Mouse (Mus musculus) Patski (cell line): ENCODE results near the gene Rilp. TPM values are rescaled to one million over a fixed set of nuclear protein-coding genes. Genes with fewer than 3 reads are reported as not detected.

Source experiments
- ATAC-seq: fragments of 100-300 bp; one replicate; pipeline ENCODE4 v1.8.0; 2021
- CTCF ChIA-PET: fragments of 350-600 bp; sonication (Branson Sonifier 250); formaldehyde crosslinking; loops from one replicate; lab custom pipeline; 2022; ENCODE audit warnings: inconsistent platforms; lab: Charles Lee
- POLR2A ChIA-PET: fragments of 350-600 bp; sonication (Branson Sonifier 250); formaldehyde crosslinking; loops from one replicate; lab custom pipeline; 2022; ENCODE audit warnings: antibody characterized with exemption, inconsistent platforms; lab: Charles Lee
- DNase-seq: peaks from one replicate; pipeline ENCODE4 v3.0.0-alpha.2; 2011; ENCODE audit warnings: low read depth, low spot score
- H3K27me3 ChIP-seq: fragments of 371-371 bp; one replicate; pipeline ENCODE4 v1.5.1; 2021
- CTCF ChIP-seq: fragments of 100-300 bp; IDR thresholded peaks from one replicate; pipeline ENCODE4 v1.5.1; 2021
- in situ Hi-C: fragments of 300-500 bp; cut with MboI; formaldehyde crosslinking; loops from 3 replicates; pipeline ENCODE4 v1.11.1; 2018; ENCODE audit warnings: low pct_unique_long_range_greater_than_20kb, mixed read lengths
- polyA plus RNA-seq: library from polyadenylated mRNA; unstranded; gene quantifications from one replicate; pipeline ENCODE4 v1.2.3, GENCODE M21; 2021

Gene Rilp
- polyA plus RNA-seq, 1 experiment from 2014 or later: 1.4 TPM

- DNase-seq (no peak), ATAC-seq (no peak)
- no peaks in the 10 kb centered on the region for H3K27me3 ChIP-seq
- ChIA-PET POLR2A (no interaction called here), CTCF (no interaction called here)
- in situ Hi-C loops: no loop called here
- TF ChIP-seq CTCF: no peak
Observed at GRCm38 (mm10) chr11:75537025-75537414, 27.1 kb downstream of the Rilp start.

- no peaks in the 10 kb centered on the region for H3K27me3 ChIP-seq
- POLR2A ChIA-PET: no interaction called here
- no peak for DNase-seq
- in situ Hi-C loops: no loop called here
- CTCF ChIA-PET: no interaction called here
- no peak for ATAC-seq
- TF ChIP-seq CTCF: no peak
Observed at GRCm38 (mm10) chr11:75537491-75538183, 27.7 kb downstream of the Rilp start.

- no peak for TF ChIP-seq CTCF
- DNase-seq: no peak
- no peak for ATAC-seq
- in situ Hi-C loops: no loop called here
- H3K27me3 ChIP-seq: no peaks in the 10 kb centered on the region
- CTCF ChIA-PET: no interaction called here
- POLR2A ChIA-PET: no interaction called here
Observed at GRCm38 (mm10) chr11:75538184-75538969, 28.5 kb downstream of the Rilp start.

GRCm38 (mm10) chr11:75538970-75539299 is 29.0 kb downstream of the Rilp start:
- no peak for DNase-seq
- ChIA-PET CTCF (no interaction called here), POLR2A (no interaction called here)
- no peak for TF ChIP-seq CTCF
- in situ Hi-C loops: no loop called here
- no peak for ATAC-seq
- no peaks in the 10 kb centered on the region for H3K27me3 ChIP-seq

DNA sequence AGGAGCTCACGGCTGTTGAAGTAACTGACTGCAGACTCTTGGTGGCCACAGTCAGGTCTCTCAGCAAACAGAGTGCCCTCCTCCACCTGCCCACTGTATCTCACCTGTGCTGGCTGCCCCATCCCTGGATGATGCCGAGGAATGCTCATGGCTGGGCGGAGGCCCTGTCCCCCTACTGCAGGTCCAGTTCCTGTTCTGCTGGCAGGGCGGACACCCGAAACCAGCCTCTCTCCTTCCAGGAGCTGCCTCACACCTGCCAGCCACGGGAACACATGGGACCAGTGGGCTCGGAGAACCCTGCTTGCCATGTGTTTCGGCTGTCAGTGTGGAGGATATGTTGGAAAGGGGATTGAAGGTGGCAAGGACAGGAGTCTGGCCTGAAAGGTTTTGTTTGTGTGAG is 30.3 kb downstream of the Rilp start:
- POLR2A ChIA-PET: interaction anchor here (1.9 kb wide), 1 partner anchor 9 kb away, joined by 5 read pairs; the partner anchor contains the start of gene Slc43a2
- CTCF ChIA-PET: interaction anchor here (1.0 to 1.5 kb wide), 3 partner anchors 10 to 34 kb away, joined by 3 to 4 read pairs (median 3); no protein-coding TSS in a partner anchor
- no peak for TF ChIP-seq CTCF
- in situ Hi-C loops: no loop called here
- DNase-seq (no peak), ATAC-seq (no peak)
- no peaks in the 10 kb centered on the region for H3K27me3 ChIP-seq

- in situ Hi-C loops: no loop called here
- no peak for ATAC-seq
- no peak for TF ChIP-seq CTCF
- H3K27me3 ChIP-seq: no peaks in the 10 kb centered on the region
- ChIA-PET POLR2A (interaction anchor here (1.9 kb wide), 1 partner anchor 9 kb away, joined by 5 read pairs; the partner anchor contains the start of gene Slc43a2), CTCF (interaction anchor here (1.0 to 1.5 kb wide), 4 partner anchors 11 to 33 kb away, joined by 3 to 4 read pairs (median 4); no protein-coding TSS in a partner anchor)
- DNase-seq: no peak
Observed at GRCm38 (mm10) chr11:75540710-75541581, 31.1 kb downstream of the Rilp start.

GRCm38 (mm10) chr11:75544713-75545112 is 34.8 kb downstream of the Rilp start:
- ATAC-seq (no peak), DNase-seq (no peak)
- in situ Hi-C loops: no loop called here
- ChIA-PET CTCF (no interaction called here), POLR2A (no interaction called here)
- TF ChIP-seq CTCF: no peak
- no peaks in the 10 kb centered on the region for H3K27me3 ChIP-seq

GRCm38 (mm10) chr11:75546057-75546456 is 36.2 kb downstream of the Rilp start:
- in situ Hi-C loops: no loop called here
- ATAC-seq (no peak), DNase-seq (no peak)
- TF ChIP-seq CTCF: no peak
- ChIA-PET POLR2A (no interaction called here), CTCF (interaction anchor here (1.3 kb wide), 1 partner anchor 144 kb away, joined by 3 read pairs; no protein-coding TSS in a partner anchor)
- no peaks in the 10 kb centered on the region for H3K27me3 ChIP-seq

- in situ Hi-C loops: no loop called here
- CTCF ChIA-PET: no interaction called here
- TF ChIP-seq CTCF: no peak
Observed at GRCm38 (mm10) chr11:75549658-75550111, 39.8 kb downstream of the Rilp start.

More at GRCm38 (mm10) chr11:75549658-75550111, 39.8 kb downstream of the Rilp start:
- DNase-seq (no peak), ATAC-seq (no peak)
- no peaks in the 10 kb centered on the region for H3K27me3 ChIP-seq
- POLR2A ChIA-PET: interaction anchor here (0.9 to 1.2 kb wide), 2 partner anchors 13 to 20 kb away, joined by 3 read pairs; no protein-coding TSS in a partner anchor
